Mouse (Mus musculus): ENCODE data around the gene Gm17581.

Gene Gm17581

GRCm38 (mm10) chr2:155687746-155688145 is 47.9 kb downstream of the Gm17581 start:
- no peak for DNase-seq

GRCm38 (mm10) chr2:155686572-155686971 is 49.1 kb downstream of the Gm17581 start:
- DNase-seq, result no peak

Data from cerebellum, adult 8-10 months (tissue).